Mouse (Mus musculus) frontal cortex, adult 2 months (tissue): ENCODE measurements around the gene Rhbdf2. TPM values are rescaled to one million over a fixed set of nuclear protein-coding genes. Genes with fewer than 3 reads are reported as not detected.
A peak's percentile ranks its signal among the peaks of the same experiment; 100 is the strongest.

Experiments used
- DNase-seq, 2 experiments: peaks; one replicate each; pipeline ENCODE4 v3.0.0; 2022; ENCODE audit warnings: low spot score in 1 of 2; ENCODE audit errors: extremely low spot score in 1 of 2
- polyA plus RNA-seq: library from polyadenylated mRNA; depleted of rRNA; stranded (reverse); fragments of >200 nt; gene quantifications from 2 replicates; pipeline ENCODE4 v1.2.3, GENCODE M21; 2012

The Rhbdf2 gene
- polyA plus RNA-seq, 1 experiment = 2.0 TPM

DNA sequence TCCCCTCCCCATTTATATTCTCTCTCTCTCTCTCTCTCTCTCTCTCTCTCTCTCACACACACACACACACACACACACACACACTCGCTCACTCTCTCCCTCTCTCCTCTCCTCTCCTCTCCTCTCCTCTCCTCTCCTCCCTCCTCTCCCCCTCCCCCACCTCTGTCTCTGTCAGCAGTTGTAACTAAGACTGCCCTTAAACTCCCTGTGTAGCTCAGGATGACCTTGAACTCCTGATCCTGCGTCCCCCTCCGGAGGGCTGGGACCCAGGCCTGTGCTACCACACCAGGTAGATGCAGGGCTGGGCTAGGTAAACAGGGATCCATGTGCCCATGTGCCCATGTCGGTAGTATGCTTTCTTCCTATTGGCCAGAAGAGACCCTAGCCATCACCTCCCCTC lies 35.2 kb downstream of the Rhbdf2 start:
- no peak for DNase-seq

DNA sequence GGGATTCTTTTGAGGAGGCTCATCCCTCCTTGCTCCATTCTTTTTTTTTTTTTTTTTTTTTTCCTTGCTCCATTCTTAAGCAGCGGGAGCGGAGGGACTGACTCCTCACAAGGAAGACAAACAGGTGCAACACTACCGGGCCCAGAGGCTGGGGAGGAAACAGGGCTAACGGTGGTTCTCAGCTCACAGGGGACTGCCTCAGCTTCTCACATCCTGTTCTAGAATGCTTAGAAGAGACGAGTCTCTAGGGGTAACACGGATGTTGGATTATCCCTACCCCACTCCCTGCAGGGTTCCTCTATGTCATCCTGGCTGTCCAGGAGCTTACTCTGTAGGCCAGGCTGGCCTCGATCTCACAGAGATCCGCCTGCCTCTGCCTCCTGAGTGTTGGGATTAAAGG lies 37.2 kb downstream of the Rhbdf2 start:
- DNase-seq = no peak

DNA sequence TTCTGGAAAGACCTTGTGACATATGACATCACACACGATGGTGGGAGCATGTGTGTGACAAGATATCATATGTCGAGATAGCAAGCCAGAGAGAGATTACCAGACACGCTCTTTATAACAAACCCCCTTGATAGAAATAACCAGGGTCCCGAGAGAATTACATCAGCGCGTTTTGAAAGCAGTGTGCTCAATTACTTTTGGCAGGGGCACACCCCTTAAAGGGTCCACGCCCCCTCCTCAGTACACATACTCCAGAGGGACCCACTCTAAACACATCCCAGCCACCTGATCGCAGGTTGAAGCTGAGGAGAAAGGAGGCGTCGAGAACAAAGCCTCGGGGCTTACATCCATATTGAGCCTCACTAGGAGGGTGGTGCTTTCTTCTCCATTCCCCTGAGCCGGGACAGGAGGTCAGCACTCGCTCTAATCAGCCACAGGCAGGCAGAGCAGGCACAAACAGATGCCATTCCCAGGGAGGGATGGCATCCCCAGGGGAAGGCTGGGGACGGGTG lies 37.7 kb downstream of the Rhbdf2 start:
- DNase-seq = no peak

DNA sequence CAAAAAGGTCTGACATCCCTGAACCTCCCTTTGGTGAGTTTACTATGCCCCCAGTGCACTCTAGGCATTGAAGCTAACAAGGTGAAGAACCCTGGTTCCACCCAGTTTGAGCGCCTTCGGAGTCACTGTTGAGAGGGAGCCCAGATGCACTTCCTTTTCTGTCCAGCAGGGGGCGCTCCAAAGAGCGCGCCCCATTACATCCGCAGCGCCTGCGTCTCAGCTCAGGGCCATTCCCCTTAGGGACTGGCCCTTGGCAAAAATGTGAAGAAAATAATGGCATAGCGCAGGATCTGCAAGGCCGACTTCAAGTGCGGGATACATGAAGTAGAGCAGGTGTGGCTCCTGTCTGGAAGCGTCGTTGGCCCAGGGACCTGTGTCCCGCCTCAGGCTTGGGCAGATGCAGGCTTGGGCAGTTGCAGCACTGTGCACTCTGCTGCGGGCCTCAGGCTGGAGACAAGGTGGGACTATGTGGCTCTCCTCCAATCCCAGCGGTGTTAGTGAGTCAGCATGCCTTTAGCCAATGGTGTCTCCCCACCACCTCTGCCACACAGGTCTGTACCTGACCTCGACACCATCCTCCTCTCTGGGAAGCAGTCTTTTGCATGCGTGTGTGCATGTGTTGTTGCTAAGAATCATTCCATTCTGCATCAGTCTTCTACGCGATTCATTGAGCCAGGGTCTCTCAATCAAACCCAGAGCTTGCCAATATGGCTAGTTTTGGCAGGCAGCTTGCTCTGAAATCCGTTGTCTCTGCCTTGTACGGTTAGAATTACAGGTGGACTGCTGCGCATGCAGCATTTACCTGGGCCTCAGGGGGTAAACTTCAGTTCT lies 39.8 kb downstream of the Rhbdf2 start:
- peak in 1 of 2 experiments; percentile 78 for DNase-seq

DNA sequence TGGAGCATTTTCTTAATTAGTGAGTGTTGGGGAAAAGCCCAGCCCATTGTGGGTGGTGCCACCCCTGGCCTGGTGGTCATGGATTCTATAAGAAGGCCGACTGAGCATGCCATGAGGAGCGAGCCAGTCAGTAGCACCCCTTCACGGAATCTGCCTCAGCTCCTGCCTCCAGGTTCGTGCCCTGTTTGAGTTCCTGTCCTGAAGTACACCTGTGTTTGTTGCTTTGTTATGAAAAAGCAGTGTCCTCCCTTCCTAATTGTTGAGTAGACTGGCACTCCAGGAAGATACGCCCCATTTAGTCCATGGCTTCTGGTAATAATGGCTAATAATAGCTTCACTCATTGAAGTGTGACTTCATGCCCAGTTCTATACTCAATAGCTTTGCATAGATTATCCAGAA lies 40.5 kb downstream of the Rhbdf2 start, which contains the start of gene Aanat:
Aanat (plus strand) TSS at position 123 of the 400 bp plus-strand sequence.
- no peak for DNase-seq

DNA sequence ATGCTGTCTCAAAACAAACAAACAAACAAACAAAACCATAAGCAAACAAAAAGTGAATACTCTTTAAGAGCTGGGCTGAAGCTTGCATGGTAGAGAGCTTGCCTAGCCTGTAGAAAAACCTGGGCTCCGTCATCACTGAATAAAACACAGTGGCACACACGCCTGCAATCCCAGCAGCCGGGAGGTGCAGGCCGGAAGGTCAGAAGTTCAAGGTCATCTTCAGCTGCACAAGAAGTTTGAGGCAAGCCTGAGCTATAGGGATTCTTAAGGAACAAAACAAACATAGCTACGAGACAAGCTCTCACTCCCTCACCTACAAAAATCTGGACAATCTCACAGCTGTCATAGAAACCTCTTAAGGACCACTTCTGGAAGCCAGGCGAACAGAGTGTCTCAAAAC lies 41.1 kb downstream of the Rhbdf2 start:
- DNase-seq = no peak

DNA sequence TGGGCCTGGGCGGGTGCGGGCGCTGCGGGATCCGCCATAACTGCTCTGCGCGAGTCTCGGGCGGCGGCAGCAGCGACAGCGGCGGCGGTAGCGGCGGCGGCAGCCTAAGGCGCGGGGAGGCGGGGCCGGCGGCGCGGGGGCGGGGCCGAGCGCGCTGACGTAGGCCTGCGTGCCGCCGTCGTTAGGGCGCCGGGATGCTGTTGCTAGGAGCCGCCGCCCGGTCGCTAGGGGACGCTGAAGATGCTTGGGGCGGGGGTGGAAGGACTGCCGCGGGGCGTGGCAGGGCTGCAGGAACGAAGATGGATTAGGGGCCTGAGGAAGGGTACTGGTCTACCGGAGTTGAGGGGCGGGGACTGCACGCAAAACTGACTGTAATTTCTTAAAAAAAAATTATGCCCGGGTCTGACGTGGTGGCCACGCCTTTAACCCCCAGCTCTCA lies 45.4 kb downstream of the Rhbdf2 start, which contains the start of gene Ube2o:
Ube2o (minus strand) TSS at position 72 of the 439 bp plus-strand sequence.
- DNase-seq = peak; percentile 60 to 86

DNA sequence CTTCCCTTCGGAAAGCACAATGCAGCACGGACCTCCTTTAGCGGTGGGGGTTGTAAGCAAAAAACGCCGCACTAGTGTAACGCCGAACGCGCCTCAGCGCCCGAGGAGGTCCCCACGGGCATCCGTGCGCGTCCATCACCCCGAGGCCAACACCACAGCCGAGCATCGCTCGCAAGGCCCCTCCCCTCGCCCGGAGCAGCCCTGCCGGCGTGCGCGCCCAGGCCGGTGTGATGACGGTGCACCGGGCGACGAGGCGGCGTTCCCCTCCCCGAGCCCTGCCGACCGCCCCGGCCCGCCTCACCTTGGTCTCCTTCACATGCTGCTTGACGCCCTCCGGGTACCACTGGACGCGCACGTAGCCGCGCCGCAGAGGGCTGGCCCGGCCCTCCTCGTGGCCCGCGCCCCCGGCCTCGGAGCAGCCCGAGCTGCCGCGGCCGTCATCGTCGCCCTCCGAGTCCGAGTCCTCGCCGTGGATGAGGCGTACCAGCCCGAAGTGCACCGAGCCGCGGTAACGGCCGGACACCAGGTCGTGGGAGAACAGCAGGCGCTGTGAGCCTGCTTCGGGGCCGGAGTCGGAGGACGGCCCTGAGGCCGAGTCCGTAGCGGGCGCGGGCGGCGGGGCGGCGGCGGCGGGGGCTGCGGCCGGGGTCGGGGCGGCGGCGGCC lies 46.0 kb downstream of the Rhbdf2 start:
- peak in 1 of 2 experiments; percentile 47 for DNase-seq

DNA sequence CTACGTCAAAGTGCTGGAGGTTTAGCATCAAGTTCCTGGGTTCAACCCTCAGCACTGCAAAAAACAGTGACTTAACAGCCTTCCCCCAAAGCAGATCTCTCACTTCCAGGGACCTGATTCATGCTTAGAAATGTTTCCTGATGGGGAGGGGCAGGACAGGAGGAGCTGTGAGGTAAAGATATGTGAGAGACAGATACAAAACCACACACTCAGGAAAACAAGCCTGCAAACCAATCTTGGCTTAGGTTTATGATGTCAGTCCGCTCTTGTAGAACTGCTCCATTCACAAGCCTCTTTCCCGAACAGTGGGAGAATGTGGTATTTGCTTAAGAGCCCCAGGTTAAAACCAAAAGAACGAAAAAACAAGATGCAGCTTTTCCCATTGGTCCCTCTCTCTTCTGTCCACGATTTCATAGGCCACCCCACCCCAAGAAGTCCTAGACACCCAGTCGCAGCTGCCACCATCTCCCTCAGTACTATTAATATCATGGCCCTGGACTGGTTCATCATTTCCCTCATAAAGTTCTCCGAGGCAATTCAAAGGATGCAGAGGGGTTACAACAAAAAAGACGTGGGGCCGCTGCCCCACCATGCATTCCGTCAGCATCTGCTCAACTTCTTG lies 46.7 kb downstream of the Rhbdf2 start:
- DNase-seq = peak in 1 of 2 experiments; percentile 33

DNA sequence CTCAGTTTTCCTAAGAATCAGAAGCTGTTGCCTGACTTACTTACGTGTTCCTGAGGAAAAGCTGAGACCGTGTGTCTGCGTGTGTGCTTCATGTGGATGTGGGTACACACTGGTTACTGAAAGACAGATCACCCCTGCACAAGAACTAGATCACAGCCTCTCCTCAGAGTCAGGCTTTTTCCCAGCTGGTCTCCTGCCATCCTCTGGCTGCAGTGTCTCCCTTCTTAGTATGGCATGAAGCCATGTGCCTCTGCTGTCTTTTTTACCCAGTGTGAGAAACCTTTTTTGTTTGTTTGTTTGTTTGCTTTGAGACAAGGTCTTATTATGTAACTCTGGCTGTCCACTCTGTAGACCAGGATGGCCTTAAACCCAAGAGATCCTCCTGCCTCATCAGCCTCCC lies 47.5 kb downstream of the Rhbdf2 start:
- DNase-seq = no peak

DNA sequence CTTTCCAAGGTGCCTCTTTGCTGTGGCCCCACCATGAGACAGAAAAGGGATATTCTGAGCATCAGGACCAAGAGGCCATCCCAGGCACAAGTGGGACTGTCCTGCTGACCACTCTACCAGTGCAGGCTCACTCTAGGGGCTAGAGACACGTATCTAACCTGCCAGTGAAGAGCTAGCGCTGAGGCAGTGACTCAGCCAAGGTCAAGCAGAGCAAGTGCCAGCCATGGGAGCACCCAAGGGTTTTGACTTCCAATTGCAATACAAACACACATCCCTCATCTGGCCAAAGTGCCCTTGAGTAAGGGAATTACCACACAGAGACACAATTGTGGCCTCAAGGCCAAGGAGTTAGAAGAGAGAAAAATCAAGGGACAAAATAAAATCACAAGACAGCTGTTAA lies 51.4 kb downstream of the Rhbdf2 start:
- DNase-seq = no peak

DNA sequence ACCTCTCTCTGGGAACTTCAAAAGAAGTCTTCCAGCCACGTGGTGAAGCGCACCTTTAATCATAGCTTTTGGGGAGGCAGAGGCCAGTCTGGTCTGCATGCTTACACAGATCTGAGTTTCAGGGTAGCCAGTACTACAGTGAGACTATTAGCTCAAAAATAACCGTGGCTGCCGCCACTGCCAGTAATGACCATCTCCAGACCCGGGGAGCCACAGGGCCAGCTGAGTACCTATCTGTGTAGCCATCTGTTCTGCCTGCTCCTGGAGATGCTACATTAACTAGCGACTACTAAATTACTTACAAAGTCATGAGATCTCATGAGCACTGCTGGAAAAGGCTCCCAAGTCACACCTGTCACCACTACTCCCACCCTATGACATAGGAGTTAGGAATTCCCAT lies 51.8 kb downstream of the Rhbdf2 start:
- no peak for DNase-seq

DNA sequence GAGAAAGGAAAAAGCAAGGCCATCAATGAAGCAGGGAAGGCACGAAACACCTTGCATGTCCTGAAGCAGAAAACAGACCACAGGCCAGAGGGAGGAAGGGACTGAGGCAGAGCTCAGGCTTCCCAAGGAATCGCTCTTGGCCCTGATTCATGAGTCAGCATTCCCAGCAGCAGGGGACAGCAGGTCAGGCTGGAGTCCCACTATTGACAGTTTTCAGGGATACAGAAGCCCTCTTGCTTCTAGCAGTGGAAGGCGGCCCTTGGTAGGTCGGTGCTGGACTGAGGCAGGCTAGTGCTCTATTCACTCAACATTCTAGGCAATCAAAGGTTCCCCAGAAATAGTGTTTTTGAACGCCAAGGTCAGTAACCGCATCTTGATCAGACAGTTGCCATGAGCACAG lies 52.3 kb downstream of the Rhbdf2 start:
- DNase-seq = no peak

DNA sequence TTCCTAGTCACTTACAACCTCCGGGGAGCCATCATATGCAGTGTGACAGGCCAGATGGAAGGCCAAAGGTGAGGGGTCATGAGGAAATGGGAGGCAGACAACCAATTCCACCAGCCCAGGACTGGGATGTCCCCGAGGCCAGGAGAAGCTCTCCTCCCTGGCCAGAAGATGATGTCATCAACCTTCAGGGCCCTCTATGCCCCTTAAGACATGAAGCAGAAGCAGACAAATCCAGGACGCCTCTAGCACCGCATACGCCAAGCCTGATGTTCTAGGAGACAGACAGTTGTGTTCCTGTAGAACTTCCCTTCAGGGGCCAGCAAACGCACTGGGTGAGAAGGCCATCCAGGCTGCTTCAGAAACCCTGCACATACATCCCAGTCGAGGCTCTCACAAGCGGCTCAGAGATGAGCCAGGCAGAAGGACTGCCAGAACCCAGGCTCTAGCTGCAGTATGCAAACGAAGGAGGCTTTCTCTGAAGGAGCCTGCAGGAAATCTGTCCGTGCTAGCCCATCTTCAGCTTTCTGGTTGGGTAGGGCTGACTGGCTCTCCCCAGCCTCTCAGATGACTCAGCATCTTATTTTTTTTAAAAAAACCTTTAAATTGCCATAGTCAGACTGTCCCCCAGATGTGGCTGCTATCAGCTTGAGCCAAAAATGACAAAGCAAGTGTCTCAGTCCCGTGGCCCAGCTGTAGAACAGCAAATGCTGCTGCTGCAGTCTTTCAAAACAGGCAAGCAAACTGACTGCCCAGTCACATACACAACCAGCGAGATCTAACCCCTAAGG lies 53.9 kb downstream of the Rhbdf2 start:
- peak; percentile 40 to 66 for DNase-seq

DNA sequence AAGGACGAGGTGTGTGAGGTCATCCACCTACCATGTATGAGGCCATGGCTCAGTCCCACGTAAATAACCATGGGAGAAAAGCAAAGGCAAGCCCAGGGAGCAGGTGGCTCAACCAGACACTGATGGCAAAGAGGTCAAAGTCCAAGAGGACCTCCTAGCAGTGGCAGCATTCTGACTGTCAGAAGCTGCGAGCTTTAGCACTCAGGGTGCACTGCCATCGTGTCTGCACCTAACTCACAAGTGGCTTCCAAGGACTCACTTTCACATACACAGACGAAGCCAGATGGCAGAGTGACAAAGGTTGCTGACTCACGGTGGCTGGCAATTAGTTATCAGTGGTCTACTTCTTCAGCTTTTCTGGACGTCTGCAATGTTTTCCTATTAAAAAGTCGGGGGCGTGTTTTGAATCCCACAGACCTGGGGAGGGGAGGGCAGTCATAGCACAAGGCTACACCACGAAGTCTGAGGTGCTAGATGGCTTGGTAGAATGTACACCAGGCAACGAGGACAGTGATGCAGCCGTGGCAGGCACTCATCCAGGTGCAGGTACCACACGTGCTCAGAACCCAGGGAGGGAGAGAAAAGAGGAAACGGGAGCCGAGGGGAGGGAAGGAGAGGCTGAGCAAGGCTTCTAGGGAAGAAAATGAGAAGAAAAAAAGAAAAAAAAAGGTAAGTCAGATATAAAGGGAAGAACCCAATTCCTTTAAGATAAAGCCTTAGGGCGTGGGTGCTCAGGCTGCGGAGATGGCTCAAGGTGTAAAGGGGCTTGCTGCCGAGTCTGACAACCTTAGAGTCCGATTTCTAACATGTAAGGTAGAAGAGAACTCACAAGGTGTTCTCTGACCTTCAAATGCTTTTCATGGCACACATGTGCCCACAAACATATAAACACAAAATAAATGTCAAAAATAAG lies 54.8 kb downstream of the Rhbdf2 start:
- no peak for DNase-seq

DNA sequence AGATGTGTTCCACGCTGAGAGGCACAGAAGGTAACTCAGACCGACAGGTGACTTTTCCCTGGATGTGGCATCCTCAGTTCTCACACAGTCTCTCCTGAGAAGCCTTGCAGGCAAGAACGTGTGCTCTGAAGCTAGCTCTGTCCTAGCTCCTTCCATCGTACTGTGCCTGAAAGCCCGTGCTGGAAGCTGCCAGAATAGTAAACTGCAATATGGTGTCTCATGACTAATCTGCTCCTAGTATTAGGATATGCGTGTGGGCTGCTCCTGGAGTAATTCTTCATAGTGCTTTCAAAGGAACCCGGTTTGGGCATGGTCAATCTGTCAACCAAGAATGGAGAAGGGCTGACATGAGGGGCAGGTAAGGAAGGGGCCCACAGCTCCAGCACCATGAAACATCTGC lies 56.0 kb downstream of the Rhbdf2 start:
- DNase-seq = no peak

DNA sequence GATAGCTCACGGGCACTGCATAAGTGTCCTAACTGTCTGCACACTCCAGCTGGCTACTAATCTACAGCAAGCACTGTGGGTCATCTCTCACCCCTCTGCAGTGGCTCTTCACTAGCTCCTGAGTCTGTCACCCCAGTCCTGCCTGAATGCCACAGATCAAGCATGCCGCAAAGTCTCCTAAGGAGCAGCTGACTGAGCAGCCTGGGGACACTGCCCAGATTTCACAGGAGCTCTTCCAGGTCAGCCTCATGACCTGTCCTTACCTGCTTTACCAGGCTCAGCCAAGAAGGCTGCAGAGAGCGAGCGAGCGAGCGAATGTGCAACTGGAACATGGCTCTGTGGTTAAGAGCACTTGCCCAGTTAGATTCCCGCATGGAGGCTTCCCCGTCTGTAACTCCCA lies 59.3 kb downstream of the Rhbdf2 start:
- DNase-seq = no peak

DNA sequence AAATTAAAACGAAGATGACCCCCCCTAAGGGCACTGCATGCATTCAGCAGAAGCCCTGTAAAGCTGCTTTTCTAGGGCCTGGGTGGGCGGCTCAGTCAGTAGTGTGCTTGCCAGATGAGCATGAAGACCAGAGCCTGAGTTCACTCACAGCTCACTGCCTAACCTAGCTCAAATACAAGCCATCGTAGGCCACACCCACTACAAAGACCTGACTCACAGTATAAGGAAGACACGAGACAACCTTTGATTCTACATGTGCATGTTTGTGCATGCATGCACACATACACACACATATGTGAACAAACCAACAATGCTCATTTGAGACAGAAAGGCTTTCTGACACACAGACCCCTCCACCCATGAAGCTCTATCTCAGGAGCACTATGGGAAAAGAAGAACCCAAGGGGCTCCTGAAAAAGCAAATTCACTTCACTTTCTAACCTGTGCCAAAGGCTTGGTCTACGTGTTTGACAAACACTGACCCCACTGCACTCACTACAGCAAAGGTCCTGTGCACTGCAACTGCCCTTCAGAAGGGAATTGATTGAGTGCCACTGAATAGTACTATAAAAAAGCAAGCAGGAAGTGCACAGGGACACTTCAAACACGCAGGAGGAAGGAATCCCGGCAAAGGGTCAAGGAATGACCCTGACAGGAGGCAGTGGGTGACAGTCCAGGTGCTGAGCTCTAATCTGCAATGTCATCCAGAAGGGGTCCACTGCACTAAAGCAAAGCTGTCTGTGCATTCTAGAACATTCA lies 61.4 kb downstream of the Rhbdf2 start:
- no peak for DNase-seq

DNA sequence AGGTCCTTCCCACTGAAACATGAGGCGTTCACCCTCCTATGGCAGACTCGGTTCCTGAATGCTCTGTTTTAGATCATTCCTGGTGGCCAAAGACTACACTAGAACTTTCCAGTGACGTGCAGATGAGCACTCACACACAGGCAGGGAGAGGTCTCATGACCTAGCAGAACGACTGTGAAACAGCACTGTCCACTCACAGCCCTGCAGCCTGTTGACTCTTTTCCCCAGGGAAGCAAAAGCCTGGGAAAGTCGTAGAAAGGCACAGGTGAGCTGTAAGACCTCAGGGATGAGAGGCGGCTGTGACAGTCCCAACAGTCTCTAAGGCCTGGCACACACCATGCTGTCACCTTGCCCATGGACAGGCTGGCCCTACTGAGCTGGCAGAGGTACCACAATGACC lies 70.5 kb downstream of the Rhbdf2 start:
- DNase-seq = no peak
